Mouse (Mus musculus): ENCODE measurements around the gene Rcn3. TPM values are rescaled to one million over a fixed set of nuclear protein-coding genes. Genes with fewer than 3 reads are reported as not detected.
"Not testable (repeated sequence)": the region's sequence is repeated elsewhere in the genome, so short reads cannot be mapped to it uniquely, and the experiment has no call there.

The Rcn3 gene
- polyA plus RNA-seq, 1 experiment from 2014 or later, result 61.3 TPM

- ATAC-seq, result no peak
- Histone ChIP-seq H3K4me2 (peak overlapping the region; percentile 77), H3K27me3 (no peaks in the 10 kb centered on the region), H3K27ac (no peak overlapping the region), H3K36me3 (ENCODE audit: poor library complexity, severe bottlenecking) (peaks cover 82% of the 10 kb centered on the region), H3K9me3 (replicated peaks) (no peaks in the 10 kb centered on the region), H3K9ac (peak overlapping the region; percentile 99), H3K4me3 (peak overlapping the region; percentile 97), H3K4me1 (peaks cover 48% of the 10 kb centered on the region)
- 87% methylated on average over 15 of the region's 15 CpGs for WGBS
These were observed 30.7 kb upstream of the Rcn3 start for GRCm38 (mm10) chr7:45122561-45123185.

- no peak overlapping the region for H3K27ac ChIP-seq
- no peaks in the 10 kb centered on the region for H3K27me3 ChIP-seq
- no peak for ATAC-seq
- H3K4me2 ChIP-seq, result no peak overlapping the region; the same call in 1 of the 2 replicates
- H3K36me3 ChIP-seq (ENCODE audit: poor library complexity, severe bottlenecking), result peaks cover 79% of the 10 kb centered on the region
- no peak overlapping the region for H3K4me3 ChIP-seq
- H3K4me1 ChIP-seq, result peaks cover 41% of the 10 kb centered on the region
- H3K9ac ChIP-seq, result peak overlapping the region; percentile 17; the same call in 1 of the 2 replicates
- no peaks in the 10 kb centered on the region for H3K9me3 ChIP-seq (replicated peaks)
These were observed 29.9 kb upstream of the Rcn3 start for GRCm38 (mm10) chr7:45121966-45122365.

- Histone ChIP-seq H3K4me1 (peaks cover 35% of the 10 kb centered on the region), H3K36me3 (ENCODE audit: poor library complexity, severe bottlenecking) (peaks cover 74% of the 10 kb centered on the region), H3K27ac (peak overlapping the region; percentile 8; the same call in 1 of the 2 replicates), H3K4me3 (no peak overlapping the region), H3K9me3 (replicated peaks) (no peaks in the 10 kb centered on the region), H3K4me2 (no peak overlapping the region), H3K27me3 (no peaks in the 10 kb centered on the region), H3K9ac (peak overlapping the region; percentile 17; the same call in 1 of the 2 replicates)
- 85% methylated on average over 8 of the region's 8 CpGs for WGBS
- ATAC-seq, result no peak
These were observed 29.4 kb upstream of the Rcn3 start for GRCm38 (mm10) chr7:45121404-45121803.

GRCm38 (mm10) chr7:45119780-45120709, 28.0 kb upstream of the Rcn3 start:
- Histone ChIP-seq H3K4me2 (no peak overlapping the region), H3K36me3 (ENCODE audit: poor library complexity, severe bottlenecking) (peaks cover 60% of the 10 kb centered on the region), H3K9me3 (replicated peaks) (no peaks in the 10 kb centered on the region), H3K27ac (no peak overlapping the region), H3K27me3 (no peaks in the 10 kb centered on the region), H3K4me1 (peaks cover 25% of the 10 kb centered on the region), H3K9ac (no peak overlapping the region), H3K4me3 (no peak overlapping the region)
- ATAC-seq, result no peak
- WGBS, result 77% methylated on average over 5 of the region's 5 CpGs

- H3K36me3 ChIP-seq (ENCODE audit: poor library complexity, severe bottlenecking), result peaks cover 58% of the 10 kb centered on the region
- no peak for ATAC-seq
- H3K27ac ChIP-seq, result no peak overlapping the region
- no peak overlapping the region for H3K9ac ChIP-seq
- no peak overlapping the region for H3K4me2 ChIP-seq
- H3K27me3 ChIP-seq, result no peaks in the 10 kb centered on the region
- WGBS, result 92% methylated on average over 6 of the region's 6 CpGs
- no peak overlapping the region for H3K4me3 ChIP-seq
- H3K9me3 ChIP-seq (replicated peaks), result no peaks in the 10 kb centered on the region
- H3K4me1 ChIP-seq, result peaks cover 19% of the 10 kb centered on the region
These were observed 26.3 kb upstream of the Rcn3 start for GRCm38 (mm10) chr7:45118336-45118735.

GRCm38 (mm10) chr7:45117566-45117965, 25.5 kb upstream of the Rcn3 start:
- Histone ChIP-seq H3K27me3 (no peaks in the 10 kb centered on the region), H3K4me2 (no peak overlapping the region), H3K36me3 (ENCODE audit: poor library complexity, severe bottlenecking) (peaks cover 51% of the 10 kb centered on the region), H3K4me1 (peaks cover 12% of the 10 kb centered on the region), H3K9me3 (replicated peaks) (no peaks in the 10 kb centered on the region), H3K27ac (no peak overlapping the region), H3K4me3 (no peak overlapping the region), H3K9ac (no peak overlapping the region)
- ATAC-seq, result no peak
- WGBS, result 86% methylated on average over 8 of the region's 8 CpGs

- ATAC-seq, result no peak
- Histone ChIP-seq H3K9me3 (replicated peaks) (no peaks in the 10 kb centered on the region), H3K9ac (no peak overlapping the region), H3K27me3 (no peaks in the 10 kb centered on the region), H3K4me3 (no peak overlapping the region), H3K27ac (no peak overlapping the region), H3K4me1 (no peaks in the 10 kb centered on the region), H3K4me2 (no peak overlapping the region), H3K36me3 (ENCODE audit: poor library complexity, severe bottlenecking) (peaks cover 10% of the 10 kb centered on the region)
- 88% methylated on average over 2 of the region's 2 CpGs for WGBS
These were observed 21.5 kb upstream of the Rcn3 start for GRCm38 (mm10) chr7:45113476-45113875.

- no peak overlapping the region for H3K27ac ChIP-seq
- H3K9ac ChIP-seq, result no peak overlapping the region
- H3K27me3 ChIP-seq, result no peaks in the 10 kb centered on the region
- peaks cover under 1% of the 10 kb centered on the region; the same call in 1 of the 2 replicates for H3K36me3 ChIP-seq (ENCODE audit: poor library complexity, severe bottlenecking)
- H3K9me3 ChIP-seq (replicated peaks), result no peaks in the 10 kb centered on the region
- no peaks in the 10 kb centered on the region for H3K4me1 ChIP-seq
- no peak for ATAC-seq
- no peak overlapping the region for H3K4me2 ChIP-seq
- WGBS, result 72% methylated on average over 3 of the region's 3 CpGs
- no peak overlapping the region for H3K4me3 ChIP-seq
These were observed 20.5 kb upstream of the Rcn3 start for GRCm38 (mm10) chr7:45112529-45112928.

GRCm38 (mm10) chr7:45111940-45112339, 19.9 kb upstream of the Rcn3 start:
- ATAC-seq, result no peak
- no peak overlapping the region for H3K4me2 ChIP-seq

GRCm38 (mm10) chr7:45110089-45110488, 18.1 kb upstream of the Rcn3 start:
- H3K9me3 ChIP-seq (replicated peaks); H3K36me3 ChIP-seq (ENCODE audit: poor library complexity, severe bottlenecking); H3K4me3 ChIP-seq; H3K27ac ChIP-seq; H3K4me1 ChIP-seq; ATAC-seq; H3K27me3 ChIP-seq; H3K4me2 ChIP-seq; H3K9ac ChIP-seq: not testable (repeated sequence)
- 89% methylated on average over 4 of the region's 4 CpGs for WGBS

More at GRCm38 (mm10) chr7:45111940-45112339, 19.9 kb upstream of the Rcn3 start:
- H3K9ac ChIP-seq, result no peak overlapping the region
- no peaks in the 10 kb centered on the region for H3K27me3 ChIP-seq
- 73% methylated on average over 2 of the region's 2 CpGs for WGBS
- H3K27ac ChIP-seq, result no peak overlapping the region
- no peak overlapping the region for H3K4me3 ChIP-seq
- H3K9me3 ChIP-seq (replicated peaks), result no peaks in the 10 kb centered on the region
- H3K36me3 ChIP-seq (ENCODE audit: poor library complexity, severe bottlenecking), result no peaks in the 10 kb centered on the region
- H3K4me1 ChIP-seq, result no peaks in the 10 kb centered on the region

- Histone ChIP-seq H3K4me3 (no peak overlapping the region), H3K4me2 (no peak overlapping the region), H3K27me3 (no peaks in the 10 kb centered on the region), H3K36me3 (ENCODE audit: poor library complexity, severe bottlenecking) (no peaks in the 10 kb centered on the region), H3K4me1 (no peaks in the 10 kb centered on the region), H3K9me3 (replicated peaks) (no peaks in the 10 kb centered on the region), H3K9ac (no peak overlapping the region), H3K27ac (no peak overlapping the region)
- no peak for ATAC-seq
- WGBS, result 56% methylated on average over 5 of the region's 5 CpGs
These were observed 15.1 kb upstream of the Rcn3 start for GRCm38 (mm10) chr7:45107052-45107645.

- H3K9me3 ChIP-seq (replicated peaks), result no peaks in the 10 kb centered on the region
- H3K4me2 ChIP-seq, result no peak overlapping the region
- no peak overlapping the region for H3K9ac ChIP-seq
- no peak for ATAC-seq
- no peaks in the 10 kb centered on the region for H3K36me3 ChIP-seq (ENCODE audit: poor library complexity, severe bottlenecking)
- no peaks in the 10 kb centered on the region for H3K27me3 ChIP-seq
- H3K4me1 ChIP-seq, result no peaks in the 10 kb centered on the region
- H3K4me3 ChIP-seq, result no peak overlapping the region
- H3K27ac ChIP-seq, result no peak overlapping the region
- 24% methylated on average over 6 of the region's 6 CpGs for WGBS
These were observed 14.4 kb upstream of the Rcn3 start for GRCm38 (mm10) chr7:45106441-45106840.
